Mouse (Mus musculus) CD4-positive helper T cell, adult 2 months (primary cell): ENCODE data around the gene Prss44.
A peak's percentile ranks its signal among the peaks of the same experiment; 100 is the strongest.
"Not testable (repeated sequence)": the region's sequence is repeated elsewhere in the genome, so short reads cannot be mapped to it uniquely, and the experiment has no call there.

Experiments used
- DNase-seq: peaks from one replicate; pipeline ENCODE4 v3.0.0-alpha.2; 2012; ENCODE audit warnings: low read depth, missing footprints, low spot score

Gene Prss44

GRCm38 (mm10) chr9:110813789-110814188, at the start of gene Prss44:
Prss44 (plus strand) TSS chr9:110813994.
- no peak for DNase-seq

- DNase-seq, result no peak
Observed at GRCm38 (mm10) chr9:110772336-110772735, 41.5 kb upstream of the Prss44 start.

GRCm38 (mm10) chr9:110774403-110775268, 39.2 kb upstream of the Prss44 start:
- no peak for DNase-seq

GRCm38 (mm10) chr9:110775269-110776022, 38.3 kb upstream of the Prss44 start:
- DNase-seq, result no peak

GRCm38 (mm10) chr9:110778100-110778499, 35.7 kb upstream of the Prss44 start:
- DNase-seq, result no peak

GRCm38 (mm10) chr9:110778559-110778958, 35.2 kb upstream of the Prss44 start:
- no peak for DNase-seq

GRCm38 (mm10) chr9:110779242-110779913, 34.4 kb upstream of the Prss44 start:
- DNase-seq, result no peak

GRCm38 (mm10) chr9:110781256-110781721, 32.5 kb upstream of the Prss44 start:
- peak; percentile 86 for DNase-seq

- DNase-seq, result no peak
Observed at GRCm38 (mm10) chr9:110781731-110782130, 32.1 kb upstream of the Prss44 start.

- DNase-seq, result no peak
Observed at GRCm38 (mm10) chr9:110783611-110784010, 30.2 kb upstream of the Prss44 start.

GRCm38 (mm10) chr9:110788169-110788568, 25.6 kb upstream of the Prss44 start:
- no peak for DNase-seq

GRCm38 (mm10) chr9:110790462-110790861, 23.3 kb upstream of the Prss44 start:
- DNase-seq, result no peak

- DNase-seq, result no peak
Observed at GRCm38 (mm10) chr9:110797013-110797412, 16.8 kb upstream of the Prss44 start.

GRCm38 (mm10) chr9:110797866-110798265, 15.9 kb upstream of the Prss44 start, which contains the start of gene Prss42:
Prss42 (plus strand) TSS chr9:110798166.
- no peak for DNase-seq

- DNase-seq, result no peak
Observed at GRCm38 (mm10) chr9:110800834-110801479, 12.8 kb upstream of the Prss44 start.

- no peak for DNase-seq
Observed at GRCm38 (mm10) chr9:110803294-110803693, 10.5 kb upstream of the Prss44 start.

GRCm38 (mm10) chr9:110810051-110810450, 3.7 kb upstream of the Prss44 start:
- DNase-seq, result no peak

GRCm38 (mm10) chr9:110820546-110820945, 6.8 kb downstream of the Prss44 start:
- DNase-seq, result not testable (repeated sequence)

GRCm38 (mm10) chr9:110821436-110821835, 7.6 kb downstream of the Prss44 start:
- no peak for DNase-seq

GRCm38 (mm10) chr9:110825426-110825825, 11.6 kb downstream of the Prss44 start:
- no peak for DNase-seq

- peak; percentile 61 for DNase-seq
Observed at GRCm38 (mm10) chr9:110825832-110826231, 12.0 kb downstream of the Prss44 start.
